Mouse (Mus musculus) lung, embryonic 16.5 days (tissue): ENCODE measurements at regions not wholly inside any gene's neighbourhood (a gene's known extent, or its start where the extent isn't known, plus 50 kb on each side); places are given as distances from the start of the nearest gene placed in this dataset.
A peak's percentile ranks its signal among the peaks of the same experiment; 100 is the strongest.

Experiments
- ATAC-seq: fragments of 200-750 bp; cut with Nextera tagmentation; 2 replicates; pipeline ENCODE4 v1.8.0; 2017; ENCODE audit warnings: low read depth, mild to moderate bottlenecking, moderate library complexity
- H3K27ac ChIP-seq: fragments of 300-500 bp; sonication (generic); 2 replicates; pipeline ENCODE4 v1.5.1; 2014; ENCODE audit warnings: mild to moderate bottlenecking, control low read depth, low read length
- H3K27me3 ChIP-seq: fragments of 300-500 bp; sonication (generic); 2 replicates; pipeline ENCODE4 v1.6.1; 2014; ENCODE audit warnings: low read depth, low read length, mixed read lengths; ENCODE audit not compliant: control insufficient read depth, insufficient read depth
- H3K36me3 ChIP-seq: fragments of 300-500 bp; sonication (generic); 2 replicates; pipeline ENCODE4 v1.6.1; 2014; ENCODE audit warnings: low read length; ENCODE audit not compliant: control insufficient read depth, insufficient read depth
- H3K4me1 ChIP-seq: fragments of 300-500 bp; sonication (generic); replicated peaks from 2 replicates; pipeline ENCODE4 v1.6.1; 2014; ENCODE audit warnings: low read length, mixed read lengths; ENCODE audit not compliant: control insufficient read depth, insufficient read depth
- H3K4me2 ChIP-seq: fragments of 300-500 bp; sonication (generic); 2 replicates; pipeline ENCODE4 v1.6.1; 2014; ENCODE audit warnings: low read depth, low read length, control low read depth
- H3K4me3 ChIP-seq: fragments of 300-500 bp; sonication (generic); 2 replicates; pipeline ENCODE4 v1.5.1; 2014; ENCODE audit warnings: mild to moderate bottlenecking, low read length, control low read depth
- H3K9ac ChIP-seq: fragments of 300-500 bp; sonication (generic); 2 replicates; pipeline ENCODE4 v1.6.1; 2014; ENCODE audit warnings: low read length, control low read depth
- H3K9me3 ChIP-seq: fragments of 300-500 bp; sonication (generic); 2 replicates; pipeline ENCODE4 v1.6.1; 2016; ENCODE audit warnings: low read length; ENCODE audit not compliant: control insufficient read depth
- WGBS: fragments of 180-500 bp; shearing (Covaris S2); extraction: QIAGEN DNeasy Blood & Tissue Kit; methylation state at CpG from one replicate; pipeline ENCODE4 v1.1.7; 2014; 5-methylcytosine and 5-hydroxymethylcytosine counted together

DNA sequence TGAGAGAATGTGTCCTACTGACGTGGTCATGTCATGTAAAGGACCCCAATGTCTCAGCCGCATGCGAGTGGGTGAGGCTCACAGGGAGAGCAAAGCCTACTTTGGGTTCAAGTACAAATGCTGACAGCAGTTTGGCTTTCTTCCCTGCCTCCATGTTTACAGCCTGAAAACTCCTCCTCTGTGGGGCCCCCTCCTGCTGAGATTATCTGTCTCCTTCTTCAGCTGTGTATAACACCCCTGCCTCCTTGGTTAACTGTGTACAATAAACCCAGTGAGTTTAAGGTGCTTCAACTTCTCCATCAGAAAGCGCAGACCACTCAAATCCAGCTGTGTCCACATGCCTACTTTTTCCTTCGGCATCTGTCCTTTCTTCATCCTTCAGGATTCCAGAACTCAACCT lies 130.3 kb downstream of the Tex36 start:
- no peaks in the 10 kb centered on the region for H3K27me3 ChIP-seq
- H3K9ac ChIP-seq: no peak overlapping the region
- no peak overlapping the region for H3K4me3 ChIP-seq
- H3K27ac ChIP-seq: no peak overlapping the region
- no peaks in the 10 kb centered on the region for H3K36me3 ChIP-seq
- no peaks in the 10 kb centered on the region for H3K9me3 ChIP-seq
- 52% methylated on average over 5 of the region's 5 CpGs for WGBS
- peak; percentile 60 for ATAC-seq
- H3K4me2 ChIP-seq: no peak overlapping the region
- H3K4me1 ChIP-seq: peaks cover 7% of the 10 kb centered on the region; the same call in 1 of the 2 replicates

DNA sequence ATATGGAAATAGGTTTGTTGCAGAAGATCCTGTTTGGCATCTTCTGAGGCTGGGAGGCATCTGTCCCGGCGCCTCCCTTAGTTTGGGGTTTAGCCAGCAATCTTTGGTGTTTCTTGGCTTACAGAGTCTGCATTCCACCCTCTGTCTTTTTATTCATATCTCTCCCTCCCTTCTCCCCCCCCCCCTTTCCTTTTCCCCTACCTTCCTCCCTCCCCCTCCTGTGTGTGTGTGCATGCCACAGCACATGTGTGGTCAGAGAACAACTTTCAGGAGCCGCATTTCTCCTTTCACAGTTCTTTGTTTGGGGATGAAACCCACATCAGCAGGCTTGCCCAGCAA lies 131.4 kb downstream of the Tex36 start:
- Histone ChIP-seq H3K9me3 (no peaks in the 10 kb centered on the region), H3K9ac (no peak overlapping the region), H3K4me1 (peaks cover 7% of the 10 kb centered on the region; the same call in 1 of the 2 replicates), H3K4me3 (no peak overlapping the region), H3K27me3 (no peaks in the 10 kb centered on the region), H3K27ac (no peak overlapping the region), H3K4me2 (no peak overlapping the region), H3K36me3 (no peaks in the 10 kb centered on the region)
- WGBS: 44% methylated on average over 3 of the region's 3 CpGs
- peak; percentile 65 for ATAC-seq

DNA sequence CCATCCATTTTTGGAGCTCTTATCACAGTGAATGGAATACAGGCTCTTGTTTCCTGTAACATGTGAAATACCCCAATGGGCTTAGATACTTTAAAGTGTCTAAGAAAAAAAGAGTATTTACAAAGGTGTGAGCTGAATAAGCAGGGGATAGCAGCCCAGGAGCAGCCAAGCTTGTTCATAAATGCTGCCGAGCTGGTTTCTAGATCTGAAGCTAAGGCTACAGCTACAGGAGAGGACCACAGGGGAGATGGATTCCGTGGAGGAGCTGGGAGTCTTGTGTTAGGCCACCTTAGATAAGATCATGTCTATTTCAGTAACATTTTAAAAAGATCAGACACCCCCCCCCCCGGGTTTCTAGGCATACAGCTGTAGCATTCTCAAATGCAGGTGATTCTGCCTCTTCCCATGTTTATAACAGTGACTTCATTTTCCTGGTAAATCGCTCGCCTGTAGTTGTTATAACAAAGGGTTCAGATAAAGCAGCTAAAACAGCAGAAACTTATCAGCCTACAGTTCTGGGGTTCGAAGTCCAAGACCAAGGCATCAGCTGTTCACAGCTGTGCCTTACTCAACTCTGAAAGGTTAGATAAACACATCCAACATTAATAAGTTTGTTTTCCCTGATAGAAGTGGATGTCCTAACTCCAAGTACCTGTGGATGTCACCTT lies 131.9 kb downstream of the Tex36 start:
- Histone ChIP-seq H3K4me3 (no peak overlapping the region), H3K4me2 (no peak overlapping the region), H3K9me3 (no peaks in the 10 kb centered on the region), H3K36me3 (no peaks in the 10 kb centered on the region), H3K4me1 (peaks cover 7% of the 10 kb centered on the region; the same call in 1 of the 2 replicates), H3K9ac (no peak overlapping the region), H3K27ac (no peak overlapping the region), H3K27me3 (no peaks in the 10 kb centered on the region)
- ATAC-seq: peak; percentile 78
- WGBS: 23% methylated on average over 6 of the region's 6 CpGs

DNA sequence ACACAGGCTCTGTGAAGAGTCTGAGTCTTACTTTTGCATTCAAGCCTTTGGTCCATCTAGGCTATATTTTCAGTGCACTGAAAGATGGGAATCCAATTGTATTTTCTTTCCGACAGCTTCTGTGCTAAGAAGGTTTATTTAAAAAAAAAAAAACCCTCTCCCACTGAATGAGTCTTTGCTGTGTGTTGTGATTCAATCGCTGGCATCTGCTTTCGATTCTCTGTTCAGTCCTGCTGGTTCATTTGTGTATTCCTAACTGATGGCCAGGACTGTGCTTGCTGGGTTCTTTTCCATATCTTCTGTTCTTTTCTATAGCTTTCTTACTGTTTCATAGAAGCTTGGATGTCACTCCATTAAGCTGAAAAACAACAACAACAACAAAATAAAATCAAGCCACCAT lies 132.9 kb downstream of the Tex36 start:
- whole genome bisulfite sequencing: 62% methylated on average over 3 of the region's 3 CpGs
- no peak for ATAC-seq
- Histone ChIP-seq H3K9ac (no peak overlapping the region), H3K4me1 (peaks cover 7% of the 10 kb centered on the region; the same call in 1 of the 2 replicates), H3K36me3 (no peaks in the 10 kb centered on the region), H3K27me3 (no peaks in the 10 kb centered on the region), H3K4me3 (no peak overlapping the region), H3K4me2 (no peak overlapping the region), H3K9me3 (no peaks in the 10 kb centered on the region), H3K27ac (no peak overlapping the region)

DNA sequence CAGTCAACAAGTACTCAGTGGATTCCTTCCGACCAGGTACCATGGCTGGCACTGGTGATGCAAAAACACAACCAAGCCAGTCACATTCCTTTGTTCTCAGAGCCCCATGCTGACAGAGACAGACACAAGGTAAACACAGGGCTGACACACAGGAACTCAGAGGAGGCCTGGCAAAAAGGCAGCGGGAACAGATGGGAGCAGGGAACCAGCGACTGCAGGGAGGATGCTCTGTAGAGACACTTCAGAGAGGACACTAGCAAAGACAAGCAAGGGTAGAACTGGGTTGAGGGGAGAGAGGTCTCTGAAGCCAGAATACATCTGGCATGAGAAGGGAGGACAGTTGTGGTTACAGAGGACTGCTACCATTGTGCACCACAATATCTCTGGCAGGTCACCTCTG lies 133.6 kb downstream of the Tex36 start:
- H3K9ac ChIP-seq: no peak overlapping the region
- 29% methylated on average over 3 of the region's 3 CpGs for WGBS
- no peak overlapping the region for H3K4me2 ChIP-seq
- H3K27me3 ChIP-seq: no peaks in the 10 kb centered on the region
- ATAC-seq: no peak
- H3K9me3 ChIP-seq: peaks cover 2% of the 10 kb centered on the region; the same call in 1 of the 2 replicates
- H3K27ac ChIP-seq: no peak overlapping the region
- no peak overlapping the region for H3K4me3 ChIP-seq
- H3K4me1 ChIP-seq: peaks cover 7% of the 10 kb centered on the region; the same call in 1 of the 2 replicates
- no peaks in the 10 kb centered on the region for H3K36me3 ChIP-seq

DNA sequence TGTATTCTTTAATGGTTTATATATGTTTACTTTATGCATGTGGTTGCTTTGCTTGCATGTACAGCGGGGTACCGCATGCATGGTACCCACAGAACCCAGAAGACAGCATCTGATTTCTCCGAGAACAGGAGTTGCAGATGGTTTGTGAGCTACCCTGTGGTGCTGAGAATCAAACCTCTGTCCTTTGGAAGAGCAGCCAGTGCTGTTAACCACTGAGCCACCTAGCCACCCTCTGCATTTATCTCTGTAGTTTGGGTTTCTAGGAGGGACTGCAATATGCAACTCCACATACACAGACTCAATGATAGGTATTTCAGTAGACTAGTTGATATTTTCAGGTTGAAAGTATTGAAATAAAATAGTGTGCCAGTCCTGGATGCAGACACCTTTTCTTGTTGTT lies 134.4 kb downstream of the Tex36 start:
- 90% methylated on average over 3 of the region's 3 CpGs for WGBS
- Histone ChIP-seq H3K27ac (no peak overlapping the region), H3K9ac (no peak overlapping the region), H3K27me3 (no peaks in the 10 kb centered on the region), H3K4me1 (peaks cover 7% of the 10 kb centered on the region; the same call in 1 of the 2 replicates), H3K9me3 (peaks cover 2% of the 10 kb centered on the region; the same call in 1 of the 2 replicates), H3K36me3 (no peaks in the 10 kb centered on the region), H3K4me3 (no peak overlapping the region), H3K4me2 (no peak overlapping the region)
- ATAC-seq: no peak

DNA sequence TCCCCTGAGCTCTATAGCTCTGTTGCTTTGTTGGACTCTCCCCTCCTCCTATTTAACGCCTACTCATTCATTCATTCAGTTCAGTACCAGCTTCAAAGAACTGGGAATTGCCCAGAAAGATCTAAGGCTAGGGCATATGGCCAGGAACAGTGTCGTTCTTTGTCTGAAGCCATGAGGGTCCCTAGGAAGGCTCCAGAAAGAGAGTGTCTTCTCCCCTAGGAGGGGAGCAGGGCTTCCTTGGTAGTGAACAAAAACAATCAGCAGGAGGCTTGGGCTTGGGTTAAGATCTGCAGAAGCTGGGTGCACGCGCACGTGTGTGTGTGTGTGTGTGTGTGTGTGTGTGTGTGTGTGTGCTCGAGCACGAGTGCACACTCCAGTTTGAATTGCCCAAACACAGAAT lies 142.7 kb downstream of the Tex36 start:
- H3K9ac ChIP-seq: no peak overlapping the region
- H3K4me1 ChIP-seq: peaks cover 8% of the 10 kb centered on the region; the same call in 1 of the 2 replicates
- ATAC-seq: no peak
- H3K4me3 ChIP-seq: no peak overlapping the region
- no peak overlapping the region for H3K4me2 ChIP-seq
- H3K9me3 ChIP-seq: peaks cover 2% of the 10 kb centered on the region; the same call in 1 of the 2 replicates
- H3K36me3 ChIP-seq: no peaks in the 10 kb centered on the region
- WGBS: 61% methylated on average over 7 of the region's 7 CpGs
- H3K27me3 ChIP-seq: no peaks in the 10 kb centered on the region
- no peak overlapping the region for H3K27ac ChIP-seq

DNA sequence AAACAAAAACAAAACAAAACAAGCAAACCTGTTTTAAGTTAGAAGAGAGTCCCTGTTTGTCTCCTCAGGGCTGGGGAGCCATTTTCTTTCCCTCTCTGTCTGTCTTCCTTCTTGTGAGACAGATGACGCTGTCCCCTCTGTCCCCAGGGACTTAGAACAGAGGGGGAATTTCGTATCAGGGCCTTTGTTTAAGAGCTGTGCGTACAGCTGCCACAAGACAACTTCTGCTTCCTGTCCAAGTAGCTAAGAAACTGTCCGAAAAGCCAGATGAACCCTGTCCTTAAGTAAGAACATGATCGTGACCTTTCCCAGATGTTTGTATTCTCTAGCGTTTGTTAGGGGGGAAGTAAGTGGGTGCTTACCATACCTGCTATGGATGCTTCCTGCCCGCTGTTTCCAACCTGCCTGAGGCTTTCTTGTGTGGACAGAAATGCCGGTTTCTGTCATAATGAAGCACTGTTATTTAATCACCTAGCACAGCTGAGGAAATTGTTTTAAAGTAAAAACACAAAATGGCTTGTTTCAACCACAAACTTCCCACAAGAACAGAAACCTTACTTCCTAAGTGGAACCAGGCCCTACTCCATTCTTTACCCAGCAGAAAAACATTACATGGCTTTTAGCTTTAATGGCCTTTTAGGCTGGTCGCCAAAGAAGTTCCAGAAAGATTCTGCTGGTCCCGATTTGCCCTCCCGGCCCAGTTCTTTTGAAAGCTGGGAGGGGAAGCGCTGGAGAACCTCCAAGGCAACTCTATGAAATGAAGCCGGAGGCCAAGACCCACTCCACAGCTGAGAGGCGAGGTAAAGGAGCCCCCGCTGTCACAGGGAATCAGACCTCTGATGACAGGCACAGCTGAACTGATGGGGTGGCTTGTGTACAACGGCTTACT lies 144.3 kb downstream of the Tex36 start:
- Histone ChIP-seq H3K36me3 (no peaks in the 10 kb centered on the region), H3K9me3 (no peaks in the 10 kb centered on the region), H3K27ac (peak overlapping the region; percentile 64), H3K4me3 (no peak overlapping the region), H3K9ac (peak overlapping the region; percentile 34), H3K4me1 (peaks cover 8% of the 10 kb centered on the region; the same call in 1 of the 2 replicates), H3K4me2 (no peak overlapping the region), H3K27me3 (no peaks in the 10 kb centered on the region)
- WGBS: 34% methylated on average over 16 of the region's 16 CpGs
- ATAC-seq: peak; percentile 66; the same call in 1 of the 2 replicates

DNA sequence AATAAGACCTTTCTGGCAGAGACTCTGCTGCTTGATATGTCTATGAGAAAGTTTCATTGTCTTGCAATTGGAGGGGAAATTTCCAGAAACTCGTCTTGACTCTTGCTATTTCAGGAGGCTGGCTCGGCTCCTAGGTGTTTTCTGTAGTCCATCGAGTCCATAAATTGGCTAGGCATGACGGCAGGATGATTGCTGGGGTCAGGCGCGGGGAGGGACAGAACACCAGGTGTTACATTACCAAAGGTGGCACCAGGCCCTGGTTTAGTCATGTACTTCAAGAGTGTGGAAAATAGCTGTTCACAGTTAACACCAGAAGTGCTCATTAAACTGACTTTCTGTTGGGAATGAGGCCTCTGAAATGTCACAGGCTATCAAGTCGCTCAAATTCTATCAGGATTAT lies 151.7 kb downstream of the Tex36 start:
- 83% methylated on average over 7 of the region's 7 CpGs for WGBS

More for the DNA sequence above, 151.7 kb downstream of the Tex36 start:
- Histone ChIP-seq H3K36me3 (no peaks in the 10 kb centered on the region), H3K4me3 (no peak overlapping the region), H3K9ac (no peak overlapping the region), H3K9me3 (no peaks in the 10 kb centered on the region), H3K4me1 (no peaks in the 10 kb centered on the region), H3K27ac (no peak overlapping the region), H3K27me3 (no peaks in the 10 kb centered on the region), H3K4me2 (no peak overlapping the region)
- no peak for ATAC-seq
